Mouse (Mus musculus) brain, embryonic 14.5 days (tissue): Measurements from ENCODE around the gene Clstn2.

ENCODE experiments used
- CTCF ChIP-seq: fragments of 200-500 bp; IDR thresholded peaks from 2 replicates; pipeline ENCODE4 v1.5.1; 2012; ENCODE audit warnings: inconsistent platforms, mild to moderate bottlenecking, moderate library complexity, borderline replicate concordance; ENCODE audit not compliant: insufficient read depth, insufficient read length; ENCODE audit errors: extremely low read depth
- POLR2A ChIP-seq: fragments of 200-500 bp; IDR thresholded peaks from 2 replicates; pipeline ENCODE4 v1.6.1; 2012; ENCODE audit warnings: mild to moderate bottlenecking, inconsistent platforms, borderline replicate concordance; ENCODE audit not compliant: poor library complexity, insufficient read depth, insufficient read length, severe bottlenecking; ENCODE audit errors: extremely low read depth

GRCm38 (mm10) chr9:97813157-97813556 lies 219.8 kb downstream of the Clstn2 start:
- TF ChIP-seq POLR2A (no peak), CTCF (no peak)
